Mouse (Mus musculus) fibroblast of lung, adult 2 months (primary cell): ENCODE data around the gene Spen.

ENCODE experiments used
- DNase-seq: peaks from one replicate; pipeline ENCODE4 v3.0.0-alpha.2; 2011; ENCODE audit warnings: low read depth

Gene Spen

DNA sequence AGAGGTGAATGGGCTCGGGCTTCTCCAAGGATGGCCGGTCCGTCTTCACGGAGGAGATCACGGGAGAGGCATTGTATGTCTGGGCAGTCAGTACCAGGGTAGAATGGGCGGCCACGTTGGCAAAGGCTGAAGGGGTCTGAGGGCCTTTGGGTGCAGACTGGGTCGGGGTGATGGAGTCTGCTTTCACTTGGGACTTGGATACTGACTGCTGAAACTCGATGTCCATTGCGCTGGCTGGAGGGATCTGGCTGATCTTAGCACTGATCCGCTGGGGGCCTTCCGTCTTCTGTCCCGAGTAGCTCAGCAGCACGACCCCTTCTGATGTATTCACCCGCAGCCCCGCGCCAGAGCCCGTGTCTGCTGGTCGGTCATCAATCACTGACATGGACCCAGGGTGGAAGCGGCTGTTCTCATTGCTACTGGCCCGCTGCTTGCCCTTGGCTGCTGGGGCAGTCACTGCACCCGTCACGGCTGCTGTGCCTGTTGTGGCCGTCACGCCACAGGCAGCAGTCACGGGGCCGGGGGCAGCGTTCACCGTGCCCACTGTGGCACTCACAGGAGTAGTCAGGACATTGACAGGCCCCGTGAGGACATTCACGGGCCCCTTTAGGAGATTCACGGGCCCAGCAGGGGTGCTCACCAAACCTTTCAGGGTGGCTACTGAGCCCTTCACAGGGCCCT lies 65.6 kb downstream of the Spen start:
- no peak for DNase-seq

- DNase-seq = no peak
These were observed 66.9 kb downstream of the Spen start for GRCm38 (mm10) chr4:141471491-141471890.

DNA sequence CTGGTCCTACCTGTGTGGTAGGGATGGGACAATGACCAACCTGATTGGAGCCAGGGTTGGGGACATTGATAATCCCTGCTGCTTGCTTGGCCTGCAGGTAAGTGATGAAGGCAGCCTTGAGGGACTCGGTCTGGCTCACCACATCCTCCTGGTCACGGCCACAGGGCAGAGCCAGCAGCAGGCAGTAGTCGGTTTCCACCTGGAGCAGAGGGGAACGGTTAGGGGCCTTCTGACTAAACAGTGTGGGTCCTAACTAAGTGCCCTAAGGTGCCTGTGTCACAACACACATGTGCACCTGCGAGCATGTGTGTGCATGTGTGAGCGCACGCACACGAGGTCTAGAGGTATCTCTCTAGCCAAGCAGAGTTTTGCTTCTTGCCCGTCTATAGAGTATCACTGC lies 69.1 kb downstream of the Spen start:
- no peak for DNase-seq

DNA sequence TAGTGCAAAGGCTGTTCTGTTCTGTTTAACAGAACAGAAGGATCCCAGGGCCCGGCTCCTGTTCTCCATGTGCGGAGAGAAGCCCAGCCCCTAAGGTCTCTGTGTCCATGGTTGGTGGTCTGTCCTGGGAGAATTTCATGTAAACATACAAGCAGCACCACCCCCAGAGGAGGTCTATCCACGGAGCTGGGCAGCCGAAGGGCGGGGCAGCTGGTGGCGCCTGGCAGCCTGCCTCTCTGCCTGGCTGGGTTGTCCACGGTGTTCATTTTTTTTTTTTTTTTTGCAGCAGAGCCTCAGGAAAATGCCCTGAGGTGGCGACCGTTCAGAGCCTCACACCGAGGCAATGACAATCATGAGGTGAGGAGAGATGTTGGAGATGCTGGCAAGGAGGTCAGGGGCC lies 69.8 kb downstream of the Spen start:
- DNase-seq = no peak

- no peak for DNase-seq
These were observed 70.8 kb downstream of the Spen start for GRCm38 (mm10) chr4:141467581-141467927.

- DNase-seq = no peak
These were observed 71.4 kb downstream of the Spen start for GRCm38 (mm10) chr4:141466844-141467580.

DNA sequence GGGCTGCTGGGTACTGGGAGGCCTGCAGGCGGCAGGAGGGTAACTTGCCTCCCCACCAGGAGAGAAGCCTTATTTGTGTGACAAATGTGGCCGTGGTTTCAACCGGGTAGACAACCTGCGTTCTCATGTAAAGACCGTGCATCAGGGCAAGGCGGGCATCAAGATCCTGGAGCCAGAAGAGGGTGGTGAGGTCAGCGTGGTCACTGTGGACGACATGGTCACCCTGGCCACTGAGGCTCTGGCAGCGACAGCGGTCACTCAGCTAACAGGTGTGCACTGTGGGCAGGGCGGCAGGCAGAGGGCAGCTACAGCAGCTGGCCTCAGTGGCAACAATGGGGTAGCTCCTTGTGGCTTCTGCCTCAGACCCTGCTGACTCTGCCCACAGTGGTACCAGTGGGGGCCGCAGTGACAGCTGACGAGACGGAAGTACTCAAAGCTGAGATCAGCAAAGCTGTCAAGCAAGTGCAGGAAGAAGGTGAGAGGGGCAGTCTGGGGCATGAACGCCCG lies 72.1 kb downstream of the Spen start:
- no peak for DNase-seq

GRCm38 (mm10) chr4:141465512-141466288 lies 72.7 kb downstream of the Spen start:
- no peak for DNase-seq

GRCm38 (mm10) chr4:141464722-141465121 lies 73.7 kb downstream of the Spen start:
- DNase-seq = no peak

GRCm38 (mm10) chr4:141463472-141463871 lies 74.9 kb downstream of the Spen start:
- DNase-seq = no peak

- no peak for DNase-seq
These were observed 76.8 kb downstream of the Spen start for GRCm38 (mm10) chr4:141461576-141461975.

DNA sequence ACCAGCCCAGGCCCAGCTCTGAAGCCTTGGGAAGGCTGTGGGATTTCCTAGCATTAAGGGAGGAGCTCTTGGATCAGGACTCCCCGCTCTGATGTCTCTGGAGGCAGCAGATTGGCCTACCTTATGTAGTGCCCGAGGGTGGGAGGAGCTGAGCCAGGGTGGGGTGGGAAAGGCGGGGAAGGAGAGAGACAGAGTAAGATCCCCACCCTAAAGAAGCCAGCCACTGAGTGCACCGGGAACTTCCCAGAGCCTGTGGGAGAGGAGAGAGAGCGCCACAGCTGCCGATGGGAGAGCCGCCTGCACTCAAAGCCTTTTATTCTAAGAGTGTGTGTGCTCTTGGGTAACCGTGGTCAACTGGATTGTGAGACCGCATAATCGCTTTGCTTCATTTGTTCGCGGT lies 77.3 kb downstream of the Spen start:
- no peak for DNase-seq

DNA sequence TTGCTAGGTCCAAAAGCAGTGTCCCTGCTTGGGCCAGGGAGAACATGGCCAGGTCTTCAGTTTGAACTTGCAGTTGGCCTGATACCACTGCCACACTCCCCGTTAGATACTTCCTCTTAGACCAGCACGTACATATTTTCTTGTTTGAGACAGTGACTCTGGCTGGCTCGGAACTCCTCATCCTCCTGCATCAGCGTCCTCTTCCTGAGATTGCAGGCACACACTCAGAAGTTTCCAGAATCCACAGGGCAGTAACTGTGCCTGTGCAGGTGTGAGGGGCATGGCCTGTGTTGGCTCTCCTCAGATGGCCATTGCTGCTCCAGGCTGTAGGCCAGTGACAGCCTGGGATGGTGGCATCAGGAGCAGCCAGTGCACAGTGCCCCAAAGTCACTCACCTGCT lies 77.9 kb downstream of the Spen start:
- DNase-seq = no peak

GRCm38 (mm10) chr4:141459766-141460165 lies 78.6 kb downstream of the Spen start:
- no peak for DNase-seq

DNA sequence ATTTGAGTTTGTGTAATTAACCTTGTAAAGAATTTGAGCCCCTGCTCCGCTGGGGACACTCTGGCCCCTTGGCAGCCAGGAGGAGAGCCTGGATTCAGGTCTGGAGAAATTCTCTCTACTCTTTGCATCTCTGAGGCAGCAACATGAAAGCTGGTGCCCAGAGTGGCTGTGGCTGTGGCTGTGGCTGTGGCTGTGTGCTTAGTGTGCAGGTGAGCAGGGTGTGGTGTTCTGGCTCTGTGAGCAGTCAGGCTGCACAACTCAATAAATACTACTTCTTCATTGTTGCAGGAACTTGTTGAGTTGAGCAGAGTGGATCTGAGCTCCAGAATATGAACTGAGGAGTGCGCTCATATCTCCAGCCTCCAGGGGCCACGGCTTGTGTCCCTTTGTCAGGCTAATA lies 79.5 kb downstream of the Spen start:
- no peak for DNase-seq

DNA sequence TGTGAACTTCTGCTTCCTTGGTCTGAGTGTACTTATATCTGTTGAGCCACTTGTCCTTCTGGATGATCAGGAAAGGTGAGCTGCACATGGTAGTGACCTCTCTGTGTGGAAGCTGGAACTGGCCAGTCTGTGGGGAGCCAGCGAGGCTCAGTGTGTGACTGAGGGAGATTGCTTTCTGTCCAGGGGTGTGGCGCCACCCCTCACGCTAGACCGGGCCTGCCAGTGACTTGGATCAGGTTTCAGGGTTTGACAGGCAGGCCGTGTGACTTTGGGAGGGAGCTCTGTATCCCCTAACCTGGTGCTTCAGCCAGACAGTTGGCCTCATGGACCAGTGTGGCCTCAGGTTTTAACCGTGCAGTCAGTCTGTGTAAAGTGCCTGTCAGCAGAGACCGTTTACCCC lies 80.2 kb downstream of the Spen start:
- DNase-seq = no peak

GRCm38 (mm10) chr4:141456193-141456938 lies 82.0 kb downstream of the Spen start:
- DNase-seq = no peak

DNA sequence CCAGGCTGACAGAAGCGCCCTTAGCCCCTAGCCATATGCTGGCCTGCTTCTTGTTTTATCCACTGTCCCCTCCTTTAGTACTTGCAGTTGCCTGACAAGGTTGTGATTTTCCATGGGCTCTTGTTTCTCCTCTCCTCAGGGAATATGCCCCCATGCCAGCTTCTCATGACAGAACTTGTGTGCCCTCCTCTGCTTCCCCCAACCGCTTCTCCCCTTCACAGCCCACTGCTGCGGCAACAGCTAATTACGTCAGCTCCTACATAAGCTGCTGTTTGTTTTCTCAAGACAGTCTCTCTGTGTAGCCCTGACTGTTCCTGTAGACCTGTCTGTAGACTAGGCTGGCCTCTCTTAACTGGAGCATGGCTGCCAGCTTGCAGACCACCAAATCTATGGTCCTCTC lies 82.9 kb downstream of the Spen start:
- DNase-seq = no peak

GRCm38 (mm10) chr4:141454581-141455350 lies 83.6 kb downstream of the Spen start:
- no peak for DNase-seq

- no peak for DNase-seq
These were observed 86.4 kb downstream of the Spen start for GRCm38 (mm10) chr4:141451916-141452450.

GRCm38 (mm10) chr4:141451251-141451650 lies 87.1 kb downstream of the Spen start:
- no peak for DNase-seq
